Mouse (Mus musculus) regulatory T cell (primary cell): ENCODE results near the gene Cela2a.

Experiments used
- in situ Hi-C: fragments of 300-600 bp; cut with MboI, MseI; formaldehyde crosslinking; loops from one replicate; pipeline ENCODE4 v1.15.1; 2025; ENCODE audit warnings: high pct_unique_total_duplicates

The Cela2a gene

GRCm38 (mm10) chr4:141767353-141768036 lies 58.5 kb downstream of the Cela2a start:
- in situ Hi-C loops: no loop called here

GRCm38 (mm10) chr4:141766668-141767352 lies 59.1 kb downstream of the Cela2a start:
- in situ Hi-C loops: no loop called here

DNA sequence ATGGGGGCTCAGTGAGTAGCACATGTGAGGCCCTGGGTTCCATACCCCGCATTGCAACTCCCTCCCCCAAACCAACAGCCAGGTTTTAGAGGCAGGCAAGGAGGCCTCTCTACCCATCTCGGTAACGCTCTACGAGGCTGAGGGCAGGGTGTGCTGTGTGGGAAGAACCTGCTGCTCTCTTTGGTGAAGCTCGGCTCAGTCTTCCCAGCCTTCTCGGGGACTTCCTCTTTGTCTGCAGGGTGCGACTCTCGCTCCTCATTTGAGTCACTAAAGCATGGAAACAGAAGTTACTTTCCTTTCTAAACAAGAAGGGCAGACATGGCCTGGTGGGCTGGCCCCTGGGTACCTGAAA lies 59.7 kb downstream of the Cela2a start:
- in situ Hi-C loops: no loop called here

DNA sequence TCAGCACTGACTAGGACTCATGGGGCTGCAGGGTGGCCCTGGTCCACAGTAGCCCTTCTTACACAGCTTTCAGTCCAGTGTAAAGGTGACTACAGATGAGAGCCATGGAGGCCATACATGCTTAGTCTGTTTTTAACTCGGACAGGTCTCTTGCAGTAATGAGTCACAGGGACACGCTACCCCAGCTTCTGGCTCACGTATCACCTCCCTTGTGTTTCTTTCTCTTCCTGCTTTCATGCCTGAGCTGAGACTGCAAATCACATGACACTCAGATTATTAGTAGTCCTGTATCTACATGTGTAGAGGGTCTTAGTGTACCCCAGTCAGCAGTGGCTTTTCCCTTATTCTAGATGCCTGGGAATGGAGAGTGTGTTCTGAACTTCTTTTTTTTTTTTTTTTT lies 61.0 kb downstream of the Cela2a start:
- in situ Hi-C loops: no loop called here
